Mouse (Mus musculus) intestine, embryonic 15.5 days (tissue): Measurements from ENCODE around the gene Mdm1. TPM values are rescaled to one million over a fixed set of nuclear protein-coding genes. Genes with fewer than 3 reads are reported as not detected.

Experiments
- ATAC-seq: fragments of 200-750 bp; cut with Nextera tagmentation; 2 replicates; pipeline ENCODE4 v1.8.0; 2017; ENCODE audit warnings: moderate TSS enrichment, moderate library complexity
- H3K27ac ChIP-seq: fragments of 300-500 bp; sonication (generic); 2 replicates; pipeline ENCODE4 v1.5.1; 2015; ENCODE audit warnings: mild to moderate bottlenecking, inconsistent platforms
- H3K27me3 ChIP-seq: fragments of 300-500 bp; sonication (generic); replicated peaks from 2 replicates; pipeline ENCODE4 v1.6.1; 2015; ENCODE audit warnings: inconsistent platforms
- H3K36me3 ChIP-seq: fragments of 300-500 bp; sonication (generic); 2 replicates; pipeline ENCODE4 v1.6.1; 2015; ENCODE audit warnings: inconsistent platforms
- H3K4me1 ChIP-seq: fragments of 300-500 bp; sonication (generic); replicated peaks from 2 replicates; pipeline ENCODE4 v1.6.1; 2015; ENCODE audit warnings: inconsistent platforms
- H3K4me2 ChIP-seq: fragments of 300-500 bp; sonication (generic); replicated peaks from 2 replicates; pipeline ENCODE4 v1.6.1; 2015; ENCODE audit warnings: mild to moderate bottlenecking, inconsistent platforms
- H3K4me3 ChIP-seq: fragments of 300-500 bp; sonication (generic); replicated peaks from 2 replicates; pipeline ENCODE4 v1.5.1; 2015; ENCODE audit warnings: inconsistent platforms
- H3K9ac ChIP-seq: fragments of 300-500 bp; sonication (generic); 2 replicates; pipeline ENCODE4 v1.6.1; 2015; ENCODE audit warnings: inconsistent platforms
- H3K9me3 ChIP-seq: fragments of 300-500 bp; sonication (generic); 2 replicates; pipeline ENCODE4 v1.6.1; 2016; ENCODE audit warnings: inconsistent platforms
- WGBS: fragments of 180-500 bp; shearing (Covaris S2); methylation state at CpG from one replicate; pipeline ENCODE4 v1.1.7; 2015; 5-methylcytosine and 5-hydroxymethylcytosine counted together
- polyA plus RNA-seq: library from polyadenylated mRNA; unstranded; fragments of >200 nt; fragmentation: Nextera tagmentation; extraction: Ambion mirVana; gene quantifications from 2 replicates; pipeline ENCODE4 v1.2.1, GENCODE M21; 2015

The Mdm1 gene
- polyA plus RNA-seq, 1 experiment from 2014 or later, result 19.6 TPM

- Histone ChIP-seq H3K9me3 (no peaks in the 10 kb centered on the region), H3K9ac (no peak overlapping the region), H3K4me1 (no peaks in the 10 kb centered on the region), H3K27ac (no peak overlapping the region), H3K4me3 (no peak overlapping the region), H3K36me3 (no peaks in the 10 kb centered on the region), H3K4me2 (no peak overlapping the region), H3K27me3 (peaks cover 8% of the 10 kb centered on the region; the same call in 1 of the 2 replicates)
- ATAC-seq, result no peak
- WGBS, result 54% methylated on average over 20 of the region's 20 CpGs
Measured at GRCm38 (mm10) chr10:118129001-118129682, 12.5 kb upstream of the Mdm1 start.

- 53% methylated on average over 2 of the region's 2 CpGs for WGBS
- ATAC-seq, result no peak
- Histone ChIP-seq H3K36me3 (no peaks in the 10 kb centered on the region), H3K4me3 (no peak overlapping the region), H3K27ac (no peak overlapping the region), H3K4me1 (no peaks in the 10 kb centered on the region), H3K9me3 (no peaks in the 10 kb centered on the region), H3K4me2 (no peak overlapping the region), H3K27me3 (peaks cover 8% of the 10 kb centered on the region; the same call in 1 of the 2 replicates), H3K9ac (no peak overlapping the region)
Measured at GRCm38 (mm10) chr10:118130016-118130415, 11.6 kb upstream of the Mdm1 start.

GRCm38 (mm10) chr10:118132993-118133392 is 8.6 kb upstream of the Mdm1 start:
- Histone ChIP-seq H3K4me3 (no peak overlapping the region), H3K27ac (no peak overlapping the region), H3K4me2 (no peak overlapping the region; the same call in 1 of the 2 replicates), H3K27me3 (peaks cover 8% of the 10 kb centered on the region; the same call in 1 of the 2 replicates), H3K36me3 (no peaks in the 10 kb centered on the region), H3K4me1 (no peaks in the 10 kb centered on the region), H3K9me3 (no peaks in the 10 kb centered on the region), H3K9ac (no peak overlapping the region)
- ATAC-seq, result peak; percentile 61
- WGBS, result 61% methylated on average over 6 of the region's 6 CpGs

GRCm38 (mm10) chr10:118138508-118138907 is 3.1 kb upstream of the Mdm1 start:
- H3K4me2 ChIP-seq, result no peak overlapping the region
- H3K9ac ChIP-seq, result no peak overlapping the region
- H3K4me3 ChIP-seq, result no peak overlapping the region
- H3K4me1 ChIP-seq, result no peaks in the 10 kb centered on the region
- H3K36me3 ChIP-seq, result no peaks in the 10 kb centered on the region
- 90% methylated on average over 11 of the region's 11 CpGs for WGBS
- ATAC-seq, result no peak
- no peaks in the 10 kb centered on the region for H3K9me3 ChIP-seq
- H3K27ac ChIP-seq, result no peak overlapping the region
- no peaks in the 10 kb centered on the region for H3K27me3 ChIP-seq

GRCm38 (mm10) chr10:118139837-118140570 is 1.6 kb upstream of the Mdm1 start:
- no peaks in the 10 kb centered on the region for H3K27me3 ChIP-seq
- no peak overlapping the region for H3K4me2 ChIP-seq
- WGBS, result 78% methylated on average over 8 of the region's 8 CpGs
- no peak overlapping the region for H3K4me3 ChIP-seq
- no peaks in the 10 kb centered on the region for H3K36me3 ChIP-seq
- no peak overlapping the region for H3K9ac ChIP-seq
- no peaks in the 10 kb centered on the region for H3K9me3 ChIP-seq
- no peak for ATAC-seq
- H3K4me1 ChIP-seq, result no peaks in the 10 kb centered on the region
- H3K27ac ChIP-seq, result no peak overlapping the region

- H3K27me3 ChIP-seq, result no peaks in the 10 kb centered on the region
- peak overlapping the region; percentile 87 for H3K4me3 ChIP-seq
- H3K27ac ChIP-seq, result no peak overlapping the region
- H3K4me2 ChIP-seq, result peak overlapping the region; percentile 82
- H3K9ac ChIP-seq, result peak overlapping the region; percentile 69
- WGBS, result 3% methylated on average over 45 of the region's 53 CpGs
- H3K9me3 ChIP-seq, result no peaks in the 10 kb centered on the region
- peak; percentile 81 for ATAC-seq
- 0 out of 2 replicates have a peak, but pooled peaks cover 6% of the 10 kb centered on the region for H3K36me3 ChIP-seq
- H3K4me1 ChIP-seq, result no peaks in the 10 kb centered on the region
Measured at GRCm38 (mm10) chr10:118141884-118142801, 532 bp downstream of the Mdm1 start.

- no peak overlapping the region for H3K4me2 ChIP-seq
- H3K4me1 ChIP-seq, result no peaks in the 10 kb centered on the region
- no peak overlapping the region for H3K4me3 ChIP-seq
- H3K27me3 ChIP-seq, result no peaks in the 10 kb centered on the region
- 93% methylated on average over 5 of the region's 5 CpGs for WGBS
- H3K27ac ChIP-seq, result no peak overlapping the region
- no peaks in the 10 kb centered on the region for H3K9me3 ChIP-seq
- ATAC-seq, result no peak
- H3K9ac ChIP-seq, result no peak overlapping the region
- H3K36me3 ChIP-seq, result 0 out of 2 replicates have a peak, but pooled peaks cover 9% of the 10 kb centered on the region
Measured at GRCm38 (mm10) chr10:118149381-118149780, 7.8 kb downstream of the Mdm1 start.

GRCm38 (mm10) chr10:118150866-118151265 is 9.3 kb downstream of the Mdm1 start:
- ATAC-seq, result no peak
- Histone ChIP-seq H3K27ac (no peak overlapping the region), H3K36me3 (0 out of 2 replicates have a peak, but pooled peaks cover 9% of the 10 kb centered on the region), H3K9me3 (no peaks in the 10 kb centered on the region), H3K4me2 (no peak overlapping the region), H3K4me1 (no peaks in the 10 kb centered on the region), H3K9ac (no peak overlapping the region), H3K27me3 (no peaks in the 10 kb centered on the region), H3K4me3 (no peak overlapping the region)
- 82% methylated on average over 9 of the region's 9 CpGs for WGBS

GRCm38 (mm10) chr10:118155932-118156331 is 14.3 kb downstream of the Mdm1 start:
- no peak for ATAC-seq
- no peak overlapping the region for H3K9ac ChIP-seq
- no peak overlapping the region for H3K4me2 ChIP-seq
- H3K9me3 ChIP-seq, result no peaks in the 10 kb centered on the region
- no peaks in the 10 kb centered on the region for H3K4me1 ChIP-seq
- no peaks in the 10 kb centered on the region for H3K27me3 ChIP-seq
- peaks cover 5% of the 10 kb centered on the region; the same call in 1 of the 2 replicates for H3K36me3 ChIP-seq
- H3K27ac ChIP-seq, result no peak overlapping the region
- no peak overlapping the region for H3K4me3 ChIP-seq

GRCm38 (mm10) chr10:118161131-118161530 is 19.5 kb downstream of the Mdm1 start:
- no peak overlapping the region for H3K27ac ChIP-seq
- WGBS, result 92% methylated on average over 2 of the region's 2 CpGs
- H3K9ac ChIP-seq, result no peak overlapping the region
- H3K4me3 ChIP-seq, result no peak overlapping the region
- H3K4me2 ChIP-seq, result no peak overlapping the region
- H3K9me3 ChIP-seq, result no peaks in the 10 kb centered on the region
- no peak for ATAC-seq
- H3K27me3 ChIP-seq, result no peaks in the 10 kb centered on the region
- H3K36me3 ChIP-seq, result peaks cover 3% of the 10 kb centered on the region; the same call in 1 of the 2 replicates
- H3K4me1 ChIP-seq, result no peaks in the 10 kb centered on the region

GRCm38 (mm10) chr10:118169212-118169611 is 27.6 kb downstream of the Mdm1 start:
- no peak for ATAC-seq
- Histone ChIP-seq H3K4me2 (no peak overlapping the region), H3K9ac (no peak overlapping the region), H3K4me3 (no peak overlapping the region), H3K9me3 (no peaks in the 10 kb centered on the region), H3K27me3 (no peaks in the 10 kb centered on the region), H3K4me1 (no peaks in the 10 kb centered on the region), H3K36me3 (no peaks in the 10 kb centered on the region), H3K27ac (no peak overlapping the region)
- 73% methylated on average over 12 of the region's 12 CpGs for WGBS

- Histone ChIP-seq H3K36me3 (no peaks in the 10 kb centered on the region), H3K4me1 (no peaks in the 10 kb centered on the region), H3K9me3 (no peaks in the 10 kb centered on the region), H3K4me2 (no peak overlapping the region), H3K4me3 (no peak overlapping the region), H3K27me3 (no peaks in the 10 kb centered on the region), H3K9ac (no peak overlapping the region), H3K27ac (no peak overlapping the region)
- no peak for ATAC-seq
- WGBS, result 76% methylated on average over 8 of the region's 8 CpGs
Measured at GRCm38 (mm10) chr10:118172416-118172815, 30.8 kb downstream of the Mdm1 start.
